Mouse (Mus musculus) right cerebral cortex, postnatal 10 days (tissue): ENCODE measurements around the gene Aph1a.
"Not testable (repeated sequence)": the region's sequence is repeated elsewhere in the genome, so short reads cannot be mapped to it uniquely, and the experiment has no call there.

Experiments used
- DNase-seq, 2 experiments: peaks; one replicate each; pipeline ENCODE4 v3.0.0; 2021; ENCODE audit warnings: low spot score in 2 of 2

The Aph1a gene

DNA sequence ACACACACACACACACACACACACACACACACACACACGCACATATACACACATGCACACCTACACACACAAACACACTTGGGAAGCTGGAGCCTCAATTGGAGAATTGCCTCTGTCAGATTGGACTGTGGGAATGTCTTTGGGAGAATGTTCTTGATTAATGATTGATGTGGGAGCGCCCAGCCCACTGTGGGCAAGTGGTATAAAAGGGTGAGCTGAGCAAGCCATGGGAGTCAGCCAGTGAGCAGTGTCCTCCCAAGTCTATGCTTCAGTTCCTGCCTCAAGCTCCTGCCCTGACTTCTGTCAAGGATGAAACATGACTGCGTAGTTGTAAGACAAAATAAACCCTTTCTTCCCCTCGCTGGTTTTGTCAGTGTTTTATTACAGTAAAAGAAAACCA is 6.2 kb upstream of the Aph1a start:
- no peak for DNase-seq

DNA sequence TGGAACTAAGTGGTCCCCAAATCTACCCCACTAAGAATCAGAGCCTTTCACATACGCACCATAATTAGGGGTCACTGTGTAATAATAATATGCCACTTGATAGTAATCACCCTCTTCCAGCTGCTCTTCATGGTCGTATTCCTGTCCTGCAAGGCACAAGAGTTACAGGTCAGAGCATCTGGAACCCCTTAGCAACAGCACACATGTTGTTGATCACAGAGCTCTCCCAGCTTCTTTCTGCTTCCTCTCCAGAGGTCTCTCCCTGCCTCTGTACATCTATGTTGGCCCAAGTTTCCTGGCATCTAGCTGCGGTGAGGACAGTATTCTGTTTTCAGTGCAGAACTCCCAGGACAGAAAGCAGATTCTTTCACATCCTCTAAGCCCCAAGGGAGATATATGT is 4.1 kb upstream of the Aph1a start:
- DNase-seq = no peak

GRCm38 (mm10) chr3:95891211-95892065 is 2.3 kb upstream of the Aph1a start, which contains the start of gene BC028528:
Gene BC028528, minus strand, starts transcription at chr3:95892005.
- no peak for DNase-seq

- no peak for DNase-seq
These were observed 1.4 kb upstream of the Aph1a start for GRCm38 (mm10) chr3:95892066-95893052.

GRCm38 (mm10) chr3:95893126-95893525 is 643 bp upstream of the Aph1a start:
- DNase-seq = no peak

GRCm38 (mm10) chr3:95894317-95895160 is 770 bp downstream of the Aph1a start:
- peak; percentile 62 to 72 for DNase-seq

GRCm38 (mm10) chr3:95895501-95895900 is 1.7 kb downstream of the Aph1a start:
- DNase-seq = not testable (repeated sequence)

GRCm38 (mm10) chr3:95899800-95900524 is 6.2 kb downstream of the Aph1a start:
- no peak for DNase-seq

DNA sequence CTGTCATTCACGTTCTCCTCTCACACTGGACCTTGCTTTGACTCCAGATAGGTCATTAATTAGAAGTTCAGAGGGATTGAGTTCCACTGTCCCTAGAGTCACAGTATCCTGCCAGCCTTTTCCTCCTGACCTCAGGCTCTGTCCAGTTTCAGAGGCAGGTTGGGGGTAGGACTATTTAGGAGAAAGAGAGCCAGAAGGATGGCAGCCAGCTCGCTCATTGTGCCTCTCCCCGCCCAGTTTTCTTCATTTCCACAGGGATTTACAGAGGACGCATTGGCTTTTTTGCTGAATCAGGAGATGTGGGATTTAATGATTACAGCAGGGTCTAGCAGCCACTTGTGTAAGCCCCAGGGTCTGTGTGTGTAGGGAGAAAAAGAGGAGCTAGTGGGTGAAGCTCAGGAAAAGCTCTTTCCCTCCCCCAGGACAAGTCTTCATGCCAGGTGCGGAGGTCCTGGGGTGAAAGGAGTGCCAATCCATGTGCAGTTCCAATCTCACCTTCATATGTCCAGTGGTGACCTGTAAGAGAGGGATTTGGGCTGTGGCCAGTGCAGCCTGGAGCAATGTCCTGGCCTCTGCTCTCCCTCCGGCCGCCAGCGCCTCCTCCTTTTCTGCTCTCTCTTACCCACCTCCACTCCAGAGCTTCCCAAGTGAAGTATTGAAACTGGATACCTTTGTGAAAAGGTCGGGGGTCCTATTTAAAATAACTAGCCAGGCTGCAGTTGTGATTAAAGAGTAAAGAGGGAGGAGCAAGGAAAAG is 8.0 kb downstream of the Aph1a start:
- DNase-seq = no peak

DNA sequence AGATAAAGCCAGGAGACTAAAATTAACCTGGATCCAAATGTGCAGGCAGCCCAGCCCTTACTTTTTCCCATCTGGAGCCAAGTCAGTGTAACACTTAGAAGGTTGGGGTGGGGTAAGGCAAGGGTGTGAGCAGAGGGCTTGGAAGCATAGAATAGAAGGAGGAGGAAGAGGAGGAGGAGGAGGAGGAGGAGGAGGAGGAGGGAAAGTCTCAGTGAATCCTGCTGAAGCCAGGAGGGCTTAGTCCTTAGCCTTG is 8.5 kb downstream of the Aph1a start:
- DNase-seq = no peak

DNA sequence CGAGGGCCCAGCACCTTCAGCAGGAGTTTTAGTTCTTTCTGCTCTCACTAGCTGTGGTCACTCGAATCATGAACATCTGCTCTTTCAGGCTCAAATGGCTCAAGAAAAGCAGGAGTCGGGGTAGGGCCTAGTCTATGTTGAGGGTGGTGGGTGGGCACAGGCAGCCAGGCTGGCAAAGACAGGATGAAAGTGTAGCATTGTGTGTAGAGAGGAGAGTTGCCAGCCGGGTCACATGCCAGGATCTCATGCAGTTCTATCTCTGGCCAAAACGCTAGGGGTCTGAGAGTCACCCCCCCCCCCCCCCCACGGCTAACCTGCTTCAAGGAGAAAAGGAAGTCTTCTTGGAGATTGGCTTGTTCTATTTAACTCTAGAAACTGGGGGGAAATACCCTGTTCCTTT is 8.9 kb downstream of the Aph1a start:
- DNase-seq = no peak

GRCm38 (mm10) chr3:95903753-95904502 is 10.2 kb downstream of the Aph1a start:
- no peak for DNase-seq

- DNase-seq = no peak
These were observed 10.8 kb downstream of the Aph1a start, which contains the start of gene Car14 for GRCm38 (mm10) chr3:95904568-95904967. Gene Car14, minus strand, starts transcription at chr3:95904691.

GRCm38 (mm10) chr3:95905146-95905939 is 11.6 kb downstream of the Aph1a start:
- DNase-seq = no peak

- peak in 1 of 2 experiments; percentile 63 for DNase-seq
These were observed 12.2 kb downstream of the Aph1a start for GRCm38 (mm10) chr3:95905940-95906492.

- DNase-seq = peak in 1 of 2 experiments; percentile 56
These were observed 13.1 kb downstream of the Aph1a start for GRCm38 (mm10) chr3:95906860-95907259.

DNA sequence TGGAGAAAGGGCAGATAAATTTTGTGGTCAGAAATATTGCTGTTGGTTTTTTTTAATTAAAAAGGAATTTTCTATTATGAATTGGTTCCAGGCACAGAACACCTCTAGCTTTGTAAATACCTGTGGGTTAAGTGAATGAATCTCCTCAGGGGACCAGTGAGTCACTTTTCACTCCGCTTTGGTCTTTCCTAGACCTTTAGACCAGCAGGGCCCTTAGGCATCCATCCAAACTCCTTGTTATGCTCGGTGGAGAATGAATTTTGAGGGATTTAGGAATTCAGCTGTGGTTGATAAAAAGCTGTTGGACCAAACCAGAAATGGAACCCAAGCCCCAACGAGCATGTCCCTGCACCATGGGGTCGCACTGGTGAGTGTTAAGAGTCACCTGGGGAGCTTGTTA is 13.8 kb downstream of the Aph1a start:
- DNase-seq = no peak

DNA sequence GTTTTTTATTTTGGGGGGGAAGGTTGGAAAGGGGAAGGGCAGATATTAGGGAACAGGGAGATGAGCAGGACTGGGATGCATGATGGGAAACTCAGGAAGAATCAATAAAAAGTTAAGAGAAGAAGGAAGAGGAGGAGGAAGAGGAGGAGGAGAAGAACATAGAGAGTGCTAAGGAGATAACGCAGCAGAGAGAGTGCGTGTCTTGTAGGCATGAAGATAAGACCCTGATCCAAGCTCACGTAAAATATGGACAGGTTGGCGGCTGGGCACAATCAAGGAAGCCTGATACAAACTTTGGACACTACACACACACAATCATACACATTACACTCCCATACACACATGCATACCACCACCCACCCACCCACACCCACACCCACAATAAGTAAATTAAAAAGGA is 20.9 kb downstream of the Aph1a start:
- DNase-seq = no peak
